ENCODE assay signal across 14 mouse cellular contexts in genomic region chr7:81567396-81567795, GRCm38 (mm10).
"Had no signal": no experiment of that assay in that cellular context is flagged by ENCODE, and none has a peak within 500 bp of the region (broad histone marks: within the 10 kb centered on the region; RNA-seq: fewer than 3 reads in every experiment).

No protein-coding gene starts in this region.

- H3K9me3 ChIP-seq: limb, embryonic 13.5 days; liver, embryonic 15.5 days; megakaryocyte, embryonic 14.5 days; midbrain, embryonic 15.5 days; stomach, embryonic 15.5 days had no signal

- H3K9ac ChIP-seq: limb, embryonic 13.5 days; liver, embryonic 15.5 days; lung, embryonic 14.5 days; midbrain, embryonic 15.5 days; stomach, embryonic 15.5 days had no signal

- ATAC-seq: midbrain, embryonic 15.5 days had no signal

- H3K4me1 ChIP-seq: stomach, embryonic 15.5 days had no signal

- H3K4me2 ChIP-seq: limb, embryonic 13.5 days; liver, embryonic 11.5 days; liver, embryonic 15.5 days; lung, embryonic 14.5 days; midbrain, embryonic 11.5 days; midbrain, embryonic 15.5 days; stomach, embryonic 15.5 days had no signal

- H3K27ac ChIP-seq: kidney, postnatal 0 days; limb, embryonic 13.5 days; liver, embryonic 15.5 days; macrophage; midbrain, embryonic 15.5 days; stomach, embryonic 15.5 days had no signal

- DNase-seq: kidney, postnatal 36 days; lung, embryonic 14.5 days; lung, postnatal 10 days; right cerebral cortex, postnatal 14 days; thymus, postnatal 4 days had no signal

- H3K4me3 ChIP-seq: limb, embryonic 13.5 days; liver, embryonic 15.5 days; megakaryocyte, embryonic 14.5 days; midbrain, embryonic 15.5 days; stomach, embryonic 15.5 days had no signal

- H3K36me3 ChIP-seq: limb, embryonic 13.5 days; liver, embryonic 15.5 days; midbrain, embryonic 15.5 days; stomach, embryonic 15.5 days had no signal

- H3K27me3 ChIP-seq: limb, embryonic 13.5 days; midbrain, embryonic 15.5 days; stomach, embryonic 15.5 days had no signal
